Mouse (Mus musculus) urinary bladder, postnatal 36 days (tissue): ENCODE measurements around the gene Grin2d.

ENCODE experiments used
- DNase-seq, 2 experiments: peaks; one replicate each; pipeline ENCODE4 v3.0.0; 2022; ENCODE audit warnings: low spot score in 2 of 2, mixed read lengths in 1 of 2

Gene Grin2d

DNA sequence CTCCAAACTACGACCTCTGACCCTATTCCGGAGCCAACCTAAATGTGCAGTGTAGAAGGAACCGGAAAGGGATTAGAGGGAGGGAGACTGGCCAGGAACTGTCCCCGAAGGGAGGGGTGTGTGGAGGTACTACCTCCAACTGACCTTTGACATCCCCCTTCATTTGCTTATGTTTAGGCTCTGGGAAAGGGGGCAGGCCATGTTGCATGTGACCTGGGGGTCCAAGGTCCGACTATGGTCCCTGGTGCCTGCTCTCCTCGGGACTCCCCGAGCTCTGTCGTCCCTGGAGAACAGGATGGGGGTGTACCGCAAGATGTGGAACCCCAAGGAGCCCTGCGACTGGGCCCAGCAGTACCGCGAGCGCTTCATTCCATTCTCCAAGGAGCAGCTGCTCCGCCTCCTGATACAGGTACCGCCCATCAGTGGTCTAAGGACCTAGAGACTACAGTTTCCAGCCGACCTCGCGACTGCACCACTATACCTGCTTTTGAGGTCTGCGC, 19.1 kb upstream of the Grin2d start:
- peak in 1 of 2 experiments; percentile 57 for DNase-seq

GRCm38 (mm10) chr7:45896517-45897257, 18.5 kb upstream of the Grin2d start, which contains the start of the genes Syngr4 and Tmem143:
Syngr4 (minus strand) TSS chr7:45896714.
Tmem143 (plus strand) TSS chr7:45896941.
- DNase-seq, result peak; percentile 95 to 97

GRCm38 (mm10) chr7:45895931-45896516, 17.8 kb upstream of the Grin2d start:
- DNase-seq, result no peak

DNA sequence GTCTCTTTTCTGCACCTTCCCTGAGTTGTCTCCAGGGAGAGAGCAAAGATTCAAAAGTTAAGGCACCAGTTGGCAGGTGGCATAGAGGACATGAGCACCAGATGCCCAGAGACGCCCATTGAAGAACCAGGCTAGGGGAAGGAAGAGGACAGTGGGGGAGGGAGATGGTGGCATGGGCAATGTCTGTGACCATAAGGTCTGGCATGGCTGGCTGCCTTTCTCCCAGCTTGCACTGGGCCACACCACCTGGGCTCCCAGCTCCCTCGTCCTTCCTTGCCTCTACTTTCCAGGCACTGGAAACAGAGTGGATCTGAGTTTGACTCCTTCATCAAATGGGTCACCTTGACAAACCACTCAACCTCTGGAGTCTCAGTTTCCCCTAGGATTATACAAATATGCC, 14.5 kb upstream of the Grin2d start:
- DNase-seq, result no peak

GRCm38 (mm10) chr7:45887246-45887645, 9.1 kb upstream of the Grin2d start:
- no peak for DNase-seq

GRCm38 (mm10) chr7:45881011-45881410, 2.8 kb upstream of the Grin2d start:
- DNase-seq, result no peak

DNA sequence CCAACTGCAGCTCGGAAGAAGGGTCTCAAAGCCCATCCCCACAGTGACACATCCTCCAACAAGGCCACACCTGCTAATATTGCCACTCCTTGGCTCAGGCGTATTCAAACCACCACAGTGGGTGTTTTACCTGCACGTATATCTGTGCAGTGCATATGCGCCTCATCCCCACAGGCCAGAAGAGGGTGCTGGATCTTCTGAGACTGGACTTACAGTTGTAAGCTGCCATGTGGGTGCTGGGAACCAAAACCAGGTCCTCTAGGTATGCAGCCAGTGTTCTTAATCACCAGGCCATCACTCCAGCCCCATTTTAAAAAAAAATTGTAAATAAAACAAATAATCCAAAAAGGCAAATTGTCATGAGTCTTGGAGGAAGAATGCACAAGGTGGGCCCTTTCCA, 2.4 kb upstream of the Grin2d start:
- DNase-seq, result no peak

DNA sequence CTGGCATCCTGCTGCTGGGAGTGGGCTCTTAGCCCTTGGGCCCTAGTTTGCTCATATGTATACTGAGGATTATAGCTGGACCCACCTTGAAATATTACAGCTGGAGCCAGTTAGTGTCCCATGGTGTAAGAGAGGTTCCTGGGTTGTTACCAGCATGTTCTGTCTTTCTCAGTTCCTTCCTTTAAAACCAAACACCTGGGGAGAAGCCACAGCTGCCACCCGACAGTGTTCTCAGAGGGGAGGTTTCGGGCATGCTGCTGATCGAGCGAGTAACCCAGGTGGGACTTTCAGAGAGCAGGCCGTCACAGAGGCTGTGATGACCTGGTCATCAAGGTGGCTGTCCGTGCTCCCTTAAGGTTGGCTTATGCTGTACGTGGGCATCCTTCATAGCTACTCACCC, 1.3 kb downstream of the Grin2d start:
- DNase-seq, result no peak

- peak; percentile 55 to 62 for DNase-seq
Observed at GRCm38 (mm10) chr7:45873061-45873947, 4.9 kb downstream of the Grin2d start.

GRCm38 (mm10) chr7:45872624-45873023, 5.6 kb downstream of the Grin2d start, which contains the start of gene Kdelr1:
Kdelr1 (plus strand) TSS chr7:45872772.
- peak; percentile 79 to 89 for DNase-seq

DNA sequence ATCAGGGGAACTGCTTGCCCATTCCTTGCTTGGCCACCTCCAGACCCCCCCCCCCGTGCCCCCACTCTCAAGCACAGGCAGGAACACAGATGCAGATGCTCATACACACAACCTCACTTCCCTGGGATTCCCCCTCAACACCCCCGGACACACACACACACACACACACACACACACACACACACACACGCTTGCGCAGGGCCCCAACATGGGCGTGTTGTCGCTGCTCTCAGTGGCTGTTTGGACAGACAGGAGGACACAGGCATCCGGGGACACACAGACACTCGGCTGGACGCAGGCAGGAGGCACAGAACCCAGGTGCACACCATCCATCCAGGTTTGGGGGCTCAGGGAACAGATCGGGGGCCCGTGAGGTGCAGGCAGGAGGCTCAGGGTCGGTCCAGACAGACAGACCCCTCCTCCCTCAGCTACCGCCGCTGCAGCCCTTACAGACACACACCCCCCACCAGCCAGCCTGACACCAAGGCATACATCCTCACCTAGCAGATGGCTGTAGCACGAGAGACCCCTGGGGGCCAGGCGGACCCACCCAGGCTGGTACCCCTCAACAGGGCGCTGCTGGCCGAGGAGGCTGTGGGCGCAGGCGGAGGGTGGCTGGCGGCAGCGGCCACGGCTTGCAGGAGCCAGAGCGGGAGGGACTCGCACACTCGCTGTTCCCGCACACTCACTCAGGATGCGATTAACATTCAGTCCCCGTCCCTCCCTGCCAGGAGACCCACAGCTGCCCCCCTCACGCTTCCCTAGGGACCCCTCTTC, 7.7 kb downstream of the Grin2d start:
- DNase-seq, result no peak

- DNase-seq, result no peak
Observed at GRCm38 (mm10) chr7:45869787-45870186, 8.4 kb downstream of the Grin2d start.

DNA sequence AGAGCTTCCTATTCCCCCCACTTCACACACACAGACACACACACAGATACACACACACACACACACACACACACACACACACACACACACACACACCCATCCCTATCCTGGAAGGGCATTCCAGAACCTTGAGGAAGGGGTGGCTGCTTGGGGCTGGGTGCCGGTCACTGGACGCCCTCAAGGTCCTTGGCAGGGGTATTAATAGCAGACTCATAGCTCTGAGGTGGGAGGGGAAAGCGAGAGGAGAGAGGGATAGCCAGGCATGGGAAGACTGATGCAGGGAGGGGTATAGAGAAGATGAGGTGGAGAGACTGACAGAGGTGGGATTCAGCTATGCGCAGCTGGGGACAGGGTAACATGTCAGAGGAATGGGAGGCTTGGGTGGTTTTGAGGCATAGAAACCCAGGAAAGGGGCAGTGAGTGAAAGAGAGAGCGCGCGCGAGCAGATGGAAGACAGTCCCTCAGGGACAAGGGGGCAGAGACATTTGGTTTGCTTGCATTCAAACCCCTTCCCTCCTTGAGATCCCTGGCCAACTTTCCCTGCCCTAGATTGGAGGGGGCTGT, 9.0 kb downstream of the Grin2d start:
- DNase-seq, result no peak

GRCm38 (mm10) chr7:45867871-45868270, 10.3 kb downstream of the Grin2d start:
- no peak for DNase-seq

DNA sequence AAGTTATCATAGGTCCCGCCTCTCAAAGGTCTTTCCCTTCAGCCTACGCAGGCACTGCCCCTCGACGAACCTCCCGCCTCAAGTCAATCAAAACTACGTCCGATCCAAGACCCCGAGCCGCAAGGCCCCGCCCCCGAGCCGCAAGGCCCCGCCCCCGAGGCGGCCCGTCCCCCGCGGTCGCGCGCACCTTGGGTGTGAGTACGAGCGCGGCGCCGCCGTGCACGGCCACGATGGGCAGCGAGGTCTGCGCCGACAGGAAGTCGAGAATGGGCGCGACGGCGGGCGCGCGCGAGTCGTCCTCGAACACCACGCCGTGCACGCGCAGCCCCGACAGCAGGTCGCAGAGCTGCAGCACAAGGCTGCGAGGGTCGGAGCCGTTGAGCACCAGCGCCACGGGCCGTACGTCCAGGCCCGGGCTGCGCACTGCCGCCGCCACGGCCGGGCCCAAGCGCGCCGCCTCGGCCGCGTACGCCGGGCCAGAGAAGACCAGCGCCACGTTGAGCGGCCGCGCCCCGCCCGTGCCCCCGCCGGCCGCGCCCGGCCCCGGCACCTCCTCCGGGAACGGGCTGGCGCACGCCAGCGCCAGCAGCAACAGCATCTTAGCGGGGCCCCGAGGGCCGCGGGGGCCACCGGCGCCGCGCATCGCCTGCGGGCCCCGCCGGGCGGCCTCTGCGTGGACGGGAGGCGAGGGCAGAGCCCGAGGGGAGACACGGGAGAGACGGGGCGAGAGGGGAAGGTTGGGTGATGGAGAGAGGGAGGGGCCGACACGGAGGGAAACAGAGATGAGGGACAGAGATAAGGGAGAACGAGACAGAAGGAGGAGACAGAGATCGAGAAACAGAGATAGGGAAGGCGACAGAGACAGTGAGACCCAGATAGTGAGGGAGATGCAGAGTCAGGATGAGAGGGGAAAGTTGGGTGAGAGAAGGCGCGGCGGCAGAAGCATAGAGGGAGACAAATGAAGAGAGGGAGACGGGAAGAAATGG, 12.0 kb downstream of the Grin2d start:
- DNase-seq, result peak; percentile 87 to 90

- DNase-seq, result no peak
Observed at GRCm38 (mm10) chr7:45864435-45864834, 13.7 kb downstream of the Grin2d start.

GRCm38 (mm10) chr7:45862804-45863203, 15.4 kb downstream of the Grin2d start:
- DNase-seq, result no peak

GRCm38 (mm10) chr7:45859008-45859407, 19.2 kb downstream of the Grin2d start:
- DNase-seq, result no peak
